Comparison of ENCODE assay signal across 20 mouse cellular contexts in genomic region chr1:175629248-175629647, GRCm38 (mm10). TPM values are rescaled to one million over a fixed set of nuclear protein-coding genes. Genes with fewer than 3 reads are reported as not detected.
DNase-seq lines count a peak whose midpoint lies in the region; ATAC-seq and TF ChIP-seq lines count a peak whose summit lies in the region.
"Had no signal": no experiment of that assay in that cellular context is flagged by ENCODE, and none has a peak within 500 bp of the region (broad histone marks: within the 10 kb centered on the region; RNA-seq: fewer than 3 reads in every experiment).

No protein-coding gene starts in this region.

- ATAC-seq in liver, embryonic 11.5 days (replicated peaks; ENCODE audit: low FRiP score), result no peak
- ATAC-seq: activated CD4-positive, CD25-positive, alpha-beta regulatory T cell, adult 4 months; CD4-positive, CD25-positive, alpha-beta regulatory T cell, adult 4 months; Patski had no signal

- no peak overlapping the region for H3K9ac ChIP-seq in liver, adult 2 months (ENCODE audit: low read depth, low read length)
- no peak overlapping the region for H3K9ac ChIP-seq in liver, embryonic 11.5 days (ENCODE audit: low read depth, low read length)

- H3K27ac ChIP-seq in liver, adult 2 months (replicated peaks; ENCODE audit: insufficient read depth, low read depth, low read length), result no peak overlapping the region
- H3K27ac ChIP-seq in liver, embryonic 11.5 days (ENCODE audit: low read depth, low read length), result no peak overlapping the region

- no peaks in the 10 kb centered on the region for H3K9me3 ChIP-seq in liver, embryonic 11.5 days (ENCODE audit: control insufficient read depth, low read length)
- H3K9me3 ChIP-seq: G1E had no signal

- H3K79me2 ChIP-seq in liver, adult 2 months (ENCODE audit: control insufficient read depth, insufficient read depth, low read length), result peaks cover 13% of the 10 kb centered on the region; the same call in 1 of the 2 replicates

- H3K4me1 ChIP-seq in liver, adult 2 months (ENCODE audit: control insufficient read depth, insufficient read depth, low read length), result peaks cover 11% of the 10 kb centered on the region; the same call in 1 of the 2 replicates
- H3K4me1 ChIP-seq in liver, embryonic 11.5 days (replicated peaks; ENCODE audit: control insufficient read depth, insufficient read depth, low read length), result peaks cover 5% of the 10 kb centered on the region

- no peak overlapping the region for H3K4me3 ChIP-seq in liver, adult 2 months (ENCODE audit: insufficient read depth, low read depth, low read length)
- H3K4me3 ChIP-seq in liver, embryonic 11.5 days (ENCODE audit: low read depth, low read length), result no peak overlapping the region

- no peak overlapping the region for H3K4me2 ChIP-seq in liver, embryonic 11.5 days

- no peaks in the 10 kb centered on the region for H3K36me3 ChIP-seq in liver, adult 2 months (ENCODE audit: control insufficient read depth, insufficient read depth, low read length)
- H3K36me3 ChIP-seq in liver, embryonic 11.5 days (ENCODE audit: control insufficient read depth, insufficient read depth, low read length), result no peaks in the 10 kb centered on the region

- H3K27me3 ChIP-seq in liver, adult 2 months (ENCODE audit: control insufficient read depth, insufficient read depth, low read length), result no peaks in the 10 kb centered on the region
- no peaks in the 10 kb centered on the region for H3K27me3 ChIP-seq in liver, embryonic 11.5 days (replicated peaks; ENCODE audit: control insufficient read depth, insufficient read depth, low read length)
- H3K27me3 ChIP-seq: CH12.LX had no signal

- 35% methylated on average over 6 of the region's 6 CpGs for WGBS in liver, adult 2 months
- WGBS in liver, embryonic 11.5 days, result 71% methylated on average over 6 of the region's 6 CpGs

- intact Hi-C loops in heart, postnatal 36 days (cut with DNase I), result loop anchor here (5.0 kb wide), 1 partner anchor 253 kb away; the partner anchor contains the start of gene Exo1

- TF ChIP-seq POLR2A in liver, adult 2 months (IDR thresholded peaks at IDR 0.05; ENCODE audit: extremely low read depth, insufficient read depth, low read length), result no peak

- no peak for TF ChIP-seq CTCF in liver, adult 2 months (IDR thresholded peaks at IDR 0.05; ENCODE audit: low read depth, low read length)

- DNase-seq in heart, adult 11 months, result peak; percentile 9
- no peak for DNase-seq in heart, postnatal 36 days
- peak; percentile 90 for DNase-seq in liver, adult 2 months (ENCODE audit: extremely low read depth, low read depth, low spot score)
- no peak for DNase-seq in liver, embryonic 11.5 days (ENCODE audit: low spot score)
- DNase-seq: adrenal gland, adult 2 months; adrenal gland, adult 8-10 months; adrenal gland, postnatal 10 days; adrenal gland, postnatal 14 days; adrenal gland, postnatal 25 days; adrenal gland, postnatal 36 days; B cell, adult 2 months; cerebellum, adult 11 months; cerebellum, adult 11-12 months; cerebellum, adult 18-20 months had no signal

RNA-seq across cellular contexts. Expression of gene Fh1, which starts 3.8 kb away (rescaled TPM):
- total RNA-seq in heart, postnatal 36 days (2021), result 100 to 1,000 TPM; 598 to 639 TPM
- 162 and 208 TPM in 2 replicates for total RNA-seq in liver, adult 2 months (2014; rRNA removed)
- 58.5 and 67.7 TPM in 2 replicates for polyA plus RNA-seq in liver, adult 2 months (2012; rRNA removed)
- polyA plus RNA-seq in liver, embryonic 11.5 days (2014; fragmentation: Nextera tagmentation; extraction: Ambion mirVana), result 136 and 146 TPM in 2 replicates

RNA-seq across cellular contexts. Expression of gene Kmo, which starts 9.1 kb away (rescaled TPM):
- under 1 TPM; 0.44 to 0.51 TPM for total RNA-seq in heart, postnatal 36 days (2021)
- total RNA-seq in liver, adult 2 months (2014; rRNA removed), result 210 and 319 TPM in 2 replicates
- polyA plus RNA-seq in liver, adult 2 months (2012; rRNA removed), result 64.7 and 69.1 TPM in 2 replicates
- polyA plus RNA-seq in liver, embryonic 11.5 days (2014; fragmentation: Nextera tagmentation; extraction: Ambion mirVana), result 1.7 and 1.9 TPM in 2 replicates
- total RNA-seq: ES-E14, G1E had no signal
- polyA plus RNA-seq: G1E had no signal

Comparison
In these comparisons a context has a peak if more than half of its experiments do, and no peak if none do; other contexts are left out.
1. DNase-seq: peak in heart, adult 11 months (single experiment) and liver, adult 2 months (single experiment); none in heart, postnatal 36 days (0 of 2) and liver, embryonic 11.5 days (single experiment).
2. RNA of gene Kmo, which starts 9.1 kb away (total RNA-seq): 210 to 319 TPM in liver, adult 2 months; 0.44 to 0.51 TPM in heart, postnatal 36 days; every median in the first group is over 100 times any median in the second.